In genomic region chr17:56669766-56670165, GRCm38 (mm10) we compare ENCODE assay signal across 24 mouse cellular contexts.
"Had no signal": no experiment of that assay in that cellular context is flagged by ENCODE, and none has a peak within 500 bp of the region (broad histone marks: within the 10 kb centered on the region; RNA-seq: fewer than 3 reads in every experiment).

No protein-coding gene starts in this region.

- DNase-seq: gastrocnemius, adult 2 months; gastrocnemius, postnatal 10 days; gastrocnemius, postnatal 25 days; heart, adult 18-20 months; heart, postnatal 10 days; heart, postnatal 4 days; kidney, adult 18-20 months; kidney, adult 8-10 months; kidney, postnatal 10 days; kidney, postnatal 25 days; kidney, postnatal 4 days; liver had no signal

- H3K9ac ChIP-seq: heart, embryonic 12.5 days; hindbrain, embryonic 12.5 days; intestine, embryonic 15.5 days; limb, embryonic 12.5 days had no signal

- H3K4me3 ChIP-seq: gastrocnemius, adult 2 months; heart, embryonic 10.5 days; heart, embryonic 12.5 days; hindbrain, embryonic 10.5 days; hindbrain, embryonic 12.5 days; layer of hippocampus, adult 2 months; left cerebral cortex, adult 2 months; limb, embryonic 10.5 days; limb, embryonic 12.5 days had no signal

- ATAC-seq: hindbrain, embryonic 16.5 days; inflammation-experienced regulatory T-cells, adult 6 months; intestine, embryonic 15.5 days; intestine, postnatal 0 days had no signal

- H3K27me3 ChIP-seq: intestine, embryonic 15.5 days had no signal

- H3K9me3 ChIP-seq: heart, embryonic 10.5 days; heart, embryonic 12.5 days; hindbrain, embryonic 10.5 days; hindbrain, embryonic 12.5 days; intestine, embryonic 15.5 days; limb, embryonic 10.5 days; limb, embryonic 12.5 days had no signal

- H3K27ac ChIP-seq: gastrocnemius, adult 2 months; heart, embryonic 10.5 days; hindbrain, embryonic 10.5 days; hindbrain, embryonic 12.5 days; intestine, embryonic 15.5 days; layer of hippocampus, adult 2 months; left cerebral cortex, adult 2 months; limb, embryonic 10.5 days; limb, embryonic 12.5 days had no signal

- H3K36me3 ChIP-seq: heart, embryonic 12.5 days; hindbrain, embryonic 12.5 days; intestine, embryonic 15.5 days had no signal
